Mouse (Mus musculus) midbrain, embryonic 12.5 days (tissue): Measurements from ENCODE around the gene Esam. TPM values are rescaled to one million over a fixed set of nuclear protein-coding genes. Genes with fewer than 3 reads are reported as not detected.

Experiments
- ATAC-seq: fragments of 200-750 bp; cut with Nextera tagmentation; 2 replicates; pipeline ENCODE4 v1.8.0; 2017; ENCODE audit warnings: low read depth, moderate TSS enrichment, moderate library complexity; ENCODE audit not compliant: low FRiP score
- H3K27ac ChIP-seq: fragments of 300-500 bp; sonication (generic); replicated peaks from 2 replicates; pipeline ENCODE4 v1.5.1; 2016; ENCODE audit warnings: mild to moderate bottlenecking
- H3K27me3 ChIP-seq: fragments of 300-500 bp; sonication (generic); 2 replicates; pipeline ENCODE4 v1.6.1; 2016; ENCODE audit warnings: mild to moderate bottlenecking
- H3K36me3 ChIP-seq: fragments of 300-500 bp; sonication (generic); 2 replicates; pipeline ENCODE4 v1.6.1; 2016
- H3K4me1 ChIP-seq: fragments of 300-500 bp; sonication (generic); 2 replicates; pipeline ENCODE4 v1.6.1; 2016
- H3K4me2 ChIP-seq: fragments of 300-500 bp; sonication (generic); replicated peaks from 2 replicates; pipeline ENCODE4 v1.6.1; 2016; ENCODE audit warnings: mild to moderate bottlenecking, moderate library complexity
- H3K4me3 ChIP-seq: fragments of 300-500 bp; sonication (generic); 2 replicates; pipeline ENCODE4 v1.5.1; 2016; ENCODE audit warnings: mild to moderate bottlenecking
- H3K9ac ChIP-seq: fragments of 300-500 bp; sonication (generic); replicated peaks from 2 replicates; pipeline ENCODE4 v1.6.1; 2016; ENCODE audit warnings: mild to moderate bottlenecking, moderate library complexity
- H3K9me3 ChIP-seq: fragments of 300-500 bp; sonication (generic); 2 replicates; pipeline ENCODE4 v1.6.1; 2016; ENCODE audit warnings: mild to moderate bottlenecking
- WGBS: fragments of 180-500 bp; shearing (Covaris S2); methylation state at CpG from one replicate; pipeline ENCODE4 v1.1.7; 2016; 5-methylcytosine and 5-hydroxymethylcytosine counted together
- polyA plus RNA-seq: library from polyadenylated mRNA; unstranded; fragments of >200 nt; fragmentation: Nextera tagmentation; extraction: Ambion mirVana; gene quantifications from 2 replicates; pipeline ENCODE4 v1.2.1, GENCODE M21; 2016

Gene Esam
- polyA plus RNA-seq, 1 experiment from 2014 or later: 30.2 TPM

DNA sequence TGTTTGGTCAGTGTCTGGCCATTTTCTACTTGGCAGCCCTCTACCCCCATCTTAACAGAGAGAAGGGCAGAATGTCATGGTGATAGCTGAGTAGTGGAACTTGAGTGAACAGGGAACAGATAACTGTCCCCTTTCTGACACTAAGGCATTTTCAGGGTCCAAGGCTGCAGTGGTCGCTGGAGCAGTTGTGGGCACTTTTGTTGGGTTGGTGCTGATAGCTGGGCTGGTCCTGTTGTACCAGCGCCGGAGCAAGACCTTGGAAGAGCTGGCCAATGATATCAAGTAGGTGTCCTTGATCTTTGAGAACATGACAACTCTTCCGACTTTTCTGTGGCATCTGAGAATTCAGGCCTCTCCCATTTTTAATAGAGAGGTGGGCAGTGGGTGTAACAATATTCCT lies 9.0 kb downstream of the Esam start:
- peaks cover 47% of the 10 kb centered on the region for H3K27me3 ChIP-seq
- H3K27ac ChIP-seq: no peak overlapping the region
- 89% methylated on average over 4 of the region's 4 CpGs for WGBS
- H3K4me1 ChIP-seq: no peaks in the 10 kb centered on the region
- H3K9me3 ChIP-seq: no peaks in the 10 kb centered on the region
- H3K9ac ChIP-seq: no peak overlapping the region
- H3K4me3 ChIP-seq: no peak overlapping the region
- no peak for ATAC-seq
- no peaks in the 10 kb centered on the region for H3K36me3 ChIP-seq
- H3K4me2 ChIP-seq: no peak overlapping the region

DNA sequence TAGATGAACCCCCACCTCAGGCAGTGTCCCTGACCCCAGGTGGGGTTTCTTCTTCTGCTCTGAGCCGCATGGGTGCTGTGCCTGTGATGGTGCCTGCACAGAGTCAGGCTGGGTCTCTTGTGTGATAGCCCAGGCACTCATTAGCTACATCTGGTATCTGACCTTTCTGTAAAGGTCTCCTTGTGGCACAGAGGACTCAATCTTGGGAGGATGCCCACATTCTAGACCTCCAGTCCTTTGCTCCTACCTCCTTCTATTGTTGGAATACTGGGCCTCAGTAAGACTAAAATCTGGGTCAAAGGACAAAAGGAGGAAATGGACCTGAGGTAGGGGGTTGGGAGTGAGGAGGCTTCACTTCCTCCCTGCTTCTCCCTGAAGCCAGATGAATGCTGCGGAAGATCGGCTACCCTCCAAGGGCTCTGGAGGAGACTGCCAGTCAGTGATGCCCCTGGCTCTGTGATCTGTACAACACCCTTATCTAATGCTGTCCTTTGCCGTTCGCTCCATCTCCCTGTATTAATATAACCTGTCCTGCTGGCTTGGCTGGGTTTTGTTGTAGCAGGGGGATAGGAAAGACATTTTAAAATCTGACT lies 9.9 kb downstream of the Esam start:
- peaks cover 49% of the 10 kb centered on the region for H3K27me3 ChIP-seq
- H3K4me2 ChIP-seq: no peak overlapping the region
- no peaks in the 10 kb centered on the region for H3K4me1 ChIP-seq
- 85% methylated on average over 5 of the region's 5 CpGs for WGBS
- no peak overlapping the region for H3K9ac ChIP-seq
- no peaks in the 10 kb centered on the region for H3K9me3 ChIP-seq
- no peak overlapping the region for H3K4me3 ChIP-seq
- ATAC-seq: no peak
- no peak overlapping the region for H3K27ac ChIP-seq
- no peaks in the 10 kb centered on the region for H3K36me3 ChIP-seq

DNA sequence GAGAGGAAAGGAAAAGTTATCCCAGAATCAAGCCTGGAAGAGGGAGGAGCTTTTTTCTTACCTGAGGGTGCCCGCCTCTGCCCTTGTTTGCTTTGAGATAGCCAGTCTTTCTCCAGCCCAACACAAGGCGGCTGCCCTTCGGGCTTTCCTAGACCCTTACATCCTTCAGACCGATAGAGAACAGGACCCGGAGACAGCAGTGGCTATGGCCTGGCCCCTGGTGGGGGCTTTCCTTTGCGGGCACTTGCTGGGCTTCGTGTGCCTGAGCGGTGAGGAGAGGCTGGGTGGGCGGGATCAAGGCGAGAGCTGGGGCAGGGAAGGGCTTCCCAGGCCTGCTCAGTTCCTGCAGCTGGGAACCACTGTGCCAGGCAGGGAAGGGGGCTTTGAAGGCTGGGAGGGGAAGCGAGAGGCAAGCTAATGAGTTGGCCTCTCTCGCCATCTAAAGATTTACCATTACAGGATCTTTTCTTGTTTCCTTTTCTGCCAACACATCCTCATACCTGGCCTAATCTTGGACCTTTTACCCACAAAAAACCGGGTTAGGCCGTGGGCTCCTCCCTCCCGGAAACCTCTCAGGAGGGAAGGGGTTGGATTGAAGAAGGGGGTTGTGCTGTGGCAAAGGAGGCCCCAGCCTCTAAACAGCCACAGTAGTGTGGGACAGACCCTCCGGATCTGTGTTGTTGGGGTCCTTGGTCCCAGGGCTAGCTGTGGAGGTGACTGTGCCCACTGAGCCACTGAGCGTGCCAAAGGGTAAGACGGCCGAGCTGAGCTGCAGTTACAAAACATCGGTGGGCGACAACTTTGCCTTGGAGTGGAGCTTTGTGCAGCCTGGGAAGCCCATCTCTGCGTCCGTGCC lies 11.5 kb downstream of the Esam start, which contains the start of gene Vsig2:
Gene Vsig2, plus strand, starts transcription at position 86 of the 856 bp plus-strand sequence.
- no peaks in the 10 kb centered on the region for H3K36me3 ChIP-seq
- H3K4me1 ChIP-seq: peaks cover 3% of the 10 kb centered on the region
- no peak within 1 kb of the TSS for H3K4me2 ChIP-seq
- H3K9me3 ChIP-seq: no peaks in the 10 kb centered on the region
- no peak within 1 kb of the TSS for H3K4me3 ChIP-seq
- ATAC-seq: no peak
- H3K27me3 ChIP-seq: peaks cover 61% of the 10 kb centered on the region
- no peak within 1 kb of the TSS for H3K27ac ChIP-seq
- 50% methylated on average over 23 of the region's 23 CpGs for WGBS
- H3K9ac ChIP-seq: no peak within 1 kb of the TSS

DNA sequence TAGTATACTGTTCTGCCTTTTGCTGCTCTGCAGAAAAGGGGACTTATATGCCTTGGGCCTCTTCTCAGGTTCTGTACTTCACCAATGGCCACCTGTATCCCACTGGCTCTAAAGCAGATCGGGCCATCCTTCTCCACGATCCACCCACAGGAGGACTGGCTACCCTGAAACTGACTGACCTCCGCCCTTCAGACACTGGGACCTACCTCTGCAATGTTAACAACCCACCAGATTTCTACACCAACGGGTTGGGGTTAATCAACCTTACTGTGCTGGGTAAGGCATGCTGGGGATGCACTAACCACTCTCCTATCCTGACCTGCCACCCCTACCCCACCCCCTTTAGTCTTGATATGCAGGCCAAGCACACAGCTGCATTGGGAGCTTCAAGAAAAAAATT lies 12.3 kb downstream of the Esam start:
- Histone ChIP-seq H3K9me3 (no peaks in the 10 kb centered on the region), H3K4me2 (no peak overlapping the region), H3K27me3 (peaks cover 69% of the 10 kb centered on the region), H3K9ac (no peak overlapping the region), H3K4me1 (peaks cover 10% of the 10 kb centered on the region), H3K27ac (no peak overlapping the region), H3K4me3 (no peak overlapping the region), H3K36me3 (no peaks in the 10 kb centered on the region)
- 95% methylated on average over 4 of the region's 4 CpGs for WGBS
- no peak for ATAC-seq

DNA sequence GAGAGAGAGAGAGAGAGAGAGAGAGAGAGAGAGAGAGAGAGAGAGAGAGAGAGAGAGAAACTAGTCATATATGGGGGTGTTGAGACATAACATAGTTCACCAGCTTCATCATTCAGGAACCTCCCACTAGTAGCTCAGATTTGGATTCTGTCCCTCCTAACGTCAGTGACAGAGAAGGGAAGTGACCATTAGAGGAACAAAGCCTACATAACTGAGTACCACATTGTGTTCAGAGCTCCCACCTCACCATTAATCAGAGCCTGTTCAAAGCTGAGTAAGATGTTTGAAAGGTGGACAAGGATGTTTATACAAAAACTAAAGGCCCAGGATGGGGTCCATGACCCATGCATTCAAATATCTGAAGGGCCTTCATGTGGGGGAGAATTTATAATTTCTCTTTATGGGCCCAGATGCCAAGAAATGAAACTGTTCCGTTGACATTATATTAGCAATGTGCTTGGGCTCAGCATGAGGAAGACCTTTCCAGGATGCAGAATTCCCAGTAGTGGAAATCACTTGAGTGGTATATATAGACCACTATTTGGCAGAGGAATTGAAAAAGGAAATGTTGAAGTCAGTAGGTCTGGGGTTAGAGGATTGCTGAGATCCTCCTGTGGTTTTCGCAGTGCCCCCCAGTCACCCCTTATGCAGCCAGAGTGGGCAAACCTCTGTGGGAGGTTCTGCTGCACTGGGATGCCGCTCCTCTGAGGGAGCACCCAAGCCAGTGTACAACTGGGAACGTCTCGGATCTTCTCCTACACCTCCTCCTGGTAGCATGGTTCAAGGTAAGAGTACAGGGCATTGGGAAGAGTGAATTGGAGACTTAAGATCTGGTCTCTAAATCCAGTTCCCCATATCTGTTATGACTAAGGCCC lies 13.1 kb downstream of the Esam start:
- peaks cover 76% of the 10 kb centered on the region for H3K27me3 ChIP-seq
- no peak for ATAC-seq
- peaks cover 15% of the 10 kb centered on the region for H3K4me1 ChIP-seq
- no peaks in the 10 kb centered on the region for H3K36me3 ChIP-seq
- no peak overlapping the region for H3K27ac ChIP-seq
- H3K9me3 ChIP-seq: no peaks in the 10 kb centered on the region
- H3K4me3 ChIP-seq: no peak overlapping the region
- WGBS: 85% methylated on average over 6 of the region's 6 CpGs
- H3K4me2 ChIP-seq: no peak overlapping the region
- H3K9ac ChIP-seq: no peak overlapping the region

DNA sequence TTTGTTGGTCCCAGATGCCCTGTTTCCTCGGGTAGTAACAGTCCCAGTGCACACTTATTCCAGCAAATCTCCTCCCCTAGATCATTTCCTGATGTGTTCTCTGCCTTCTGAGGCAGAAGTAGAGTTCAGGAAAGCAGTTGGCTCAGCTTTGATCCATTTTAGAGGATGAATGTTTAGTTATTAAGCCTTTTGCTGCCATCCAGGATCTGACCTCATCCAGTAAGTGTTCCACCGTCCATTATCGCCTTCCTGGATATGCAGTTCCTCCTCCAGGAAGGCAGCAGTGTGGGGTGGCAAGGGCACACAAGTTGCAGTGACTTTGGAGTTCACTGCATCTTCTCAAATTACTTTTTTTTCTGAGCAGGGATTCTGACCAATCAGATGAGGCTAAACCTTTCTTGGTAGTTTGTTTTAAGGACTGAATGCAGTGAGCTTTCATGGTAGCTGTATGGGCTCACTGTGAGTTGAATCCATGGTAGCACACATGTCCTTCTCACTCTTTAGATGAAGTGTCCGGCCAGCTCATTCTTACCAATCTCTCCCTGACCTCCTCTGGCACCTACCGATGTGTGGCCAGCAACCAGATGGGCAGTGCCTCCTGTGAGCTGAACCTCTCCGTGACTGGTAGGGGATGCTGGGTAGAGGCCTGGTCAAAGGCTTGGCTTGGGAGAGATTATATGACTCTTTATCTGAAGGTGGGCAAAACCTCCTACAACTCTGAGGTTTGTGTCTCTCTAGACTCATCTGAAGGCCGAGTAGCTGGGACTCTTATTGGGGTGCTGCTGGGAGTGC lies 14.2 kb downstream of the Esam start:
- Histone ChIP-seq H3K4me2 (no peak overlapping the region), H3K9ac (no peak overlapping the region), H3K4me3 (no peak overlapping the region), H3K27ac (no peak overlapping the region), H3K9me3 (no peaks in the 10 kb centered on the region), H3K36me3 (no peaks in the 10 kb centered on the region), H3K4me1 (peaks cover 16% of the 10 kb centered on the region), H3K27me3 (peaks cover 82% of the 10 kb centered on the region)
- WGBS: 78% methylated on average over 7 of the region's 7 CpGs
- ATAC-seq: no peak

DNA sequence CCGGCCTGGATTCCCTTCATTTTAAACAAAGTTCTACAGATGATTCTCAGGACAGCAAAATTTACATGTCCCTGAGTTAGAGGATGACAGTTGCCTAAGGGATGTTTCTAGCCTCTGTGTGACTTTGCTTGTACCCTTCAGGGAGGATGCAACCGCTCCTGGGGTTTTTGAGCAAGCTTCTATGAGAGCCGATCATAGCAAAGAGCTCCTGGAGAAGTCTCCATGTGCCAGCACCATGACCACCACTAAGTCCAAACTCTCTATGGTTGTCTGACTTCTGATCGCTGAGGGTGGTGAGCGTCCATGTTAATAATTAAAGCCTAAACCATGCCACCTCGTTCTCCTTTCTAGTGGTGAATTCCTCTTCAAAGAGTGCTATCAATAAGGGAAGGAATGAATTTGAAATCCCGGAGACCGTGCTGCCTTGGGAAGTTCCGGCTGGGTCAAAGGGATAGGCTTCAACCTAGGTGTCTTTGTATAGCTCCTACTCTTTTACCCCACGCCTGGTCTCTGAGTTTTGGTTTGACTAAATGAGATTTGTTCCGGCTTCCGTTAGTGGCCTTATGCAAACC lies 16.1 kb downstream of the Esam start:
- Histone ChIP-seq H3K27ac (no peak overlapping the region), H3K27me3 (peaks cover 88% of the 10 kb centered on the region), H3K36me3 (no peaks in the 10 kb centered on the region), H3K4me1 (peaks cover 16% of the 10 kb centered on the region), H3K9me3 (no peaks in the 10 kb centered on the region), H3K4me2 (peak overlapping the region; percentile 54), H3K9ac (no peak overlapping the region), H3K4me3 (peak overlapping the region; percentile 32)
- 24% methylated on average over 12 of the region's 12 CpGs for WGBS
- ATAC-seq: no peak

DNA sequence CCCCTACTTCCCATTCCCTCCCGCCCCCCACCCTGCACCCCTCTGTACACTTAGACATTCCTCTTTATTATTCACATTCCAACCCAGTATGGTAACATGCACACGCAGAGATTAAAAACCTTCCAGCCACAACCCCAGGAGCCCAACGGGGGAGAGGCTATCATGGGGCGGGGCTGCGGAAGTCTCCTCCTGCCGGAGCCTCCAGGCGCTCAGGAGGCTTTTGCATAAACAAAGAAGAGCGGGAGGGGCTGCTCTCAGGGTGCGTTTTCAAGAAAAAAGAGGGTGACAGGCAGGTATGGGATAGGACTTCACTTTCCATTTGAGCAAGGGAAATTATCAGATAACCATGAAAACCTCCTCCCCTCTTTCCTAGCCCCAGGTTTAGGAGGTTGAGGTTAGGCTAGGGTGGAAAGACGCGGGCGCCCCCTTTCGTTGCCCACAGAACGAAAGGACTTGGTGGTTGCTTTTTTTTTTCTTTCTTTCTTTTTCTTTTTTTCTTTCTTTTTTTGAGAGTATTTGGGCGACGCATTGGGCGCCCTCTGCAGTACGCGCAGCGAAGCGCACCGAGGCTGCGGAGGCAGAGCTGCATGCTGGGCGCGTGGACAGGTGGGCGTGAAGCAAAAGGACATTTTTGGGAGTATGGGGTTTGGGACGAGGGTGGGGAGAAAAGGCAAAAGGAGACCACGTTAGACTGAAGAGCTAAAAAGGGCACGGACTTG lies 16.7 kb downstream of the Esam start:
- Histone ChIP-seq H3K9me3 (no peaks in the 10 kb centered on the region), H3K4me2 (peak overlapping the region; percentile 54), H3K9ac (no peak overlapping the region), H3K4me1 (peaks cover 16% of the 10 kb centered on the region), H3K27me3 (peaks cover 94% of the 10 kb centered on the region), H3K27ac (no peak overlapping the region), H3K4me3 (peak overlapping the region; percentile 32), H3K36me3 (no peaks in the 10 kb centered on the region)
- ATAC-seq: peak; percentile 69
- under 1% methylated on average over 29 of the region's 29 CpGs for WGBS

DNA sequence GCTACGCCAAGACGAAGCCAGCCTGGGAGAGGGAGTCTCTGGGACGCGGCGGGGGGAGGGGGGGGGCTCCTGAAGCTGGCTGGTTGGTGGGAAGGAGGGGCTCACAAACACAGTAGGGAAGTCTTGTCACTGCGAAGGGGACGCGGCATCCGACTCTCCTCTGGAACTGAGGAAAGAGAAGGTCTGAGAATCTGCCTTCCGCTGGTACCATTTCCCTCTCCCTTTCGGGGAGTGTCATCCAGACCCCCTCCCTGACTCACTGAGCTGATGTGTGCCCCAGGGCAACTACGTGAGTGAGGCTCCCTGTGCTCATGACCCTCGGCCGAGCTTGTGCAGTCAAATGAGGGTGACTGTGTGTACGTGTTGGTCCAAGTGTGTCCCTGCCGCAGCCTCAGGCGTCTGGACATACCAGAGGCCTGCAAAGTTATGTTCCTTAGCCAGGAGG lies 17.3 kb downstream of the Esam start:
- Histone ChIP-seq H3K4me2 (peak overlapping the region; percentile 54), H3K9me3 (no peaks in the 10 kb centered on the region), H3K4me3 (peak overlapping the region; percentile 32), H3K27me3 (peaks cover 94% of the 10 kb centered on the region), H3K36me3 (no peaks in the 10 kb centered on the region), H3K4me1 (peaks cover 16% of the 10 kb centered on the region), H3K9ac (no peak overlapping the region), H3K27ac (no peak overlapping the region)
- 6% methylated on average over 13 of the region's 17 CpGs for WGBS
- ATAC-seq: peak; percentile 42

DNA sequence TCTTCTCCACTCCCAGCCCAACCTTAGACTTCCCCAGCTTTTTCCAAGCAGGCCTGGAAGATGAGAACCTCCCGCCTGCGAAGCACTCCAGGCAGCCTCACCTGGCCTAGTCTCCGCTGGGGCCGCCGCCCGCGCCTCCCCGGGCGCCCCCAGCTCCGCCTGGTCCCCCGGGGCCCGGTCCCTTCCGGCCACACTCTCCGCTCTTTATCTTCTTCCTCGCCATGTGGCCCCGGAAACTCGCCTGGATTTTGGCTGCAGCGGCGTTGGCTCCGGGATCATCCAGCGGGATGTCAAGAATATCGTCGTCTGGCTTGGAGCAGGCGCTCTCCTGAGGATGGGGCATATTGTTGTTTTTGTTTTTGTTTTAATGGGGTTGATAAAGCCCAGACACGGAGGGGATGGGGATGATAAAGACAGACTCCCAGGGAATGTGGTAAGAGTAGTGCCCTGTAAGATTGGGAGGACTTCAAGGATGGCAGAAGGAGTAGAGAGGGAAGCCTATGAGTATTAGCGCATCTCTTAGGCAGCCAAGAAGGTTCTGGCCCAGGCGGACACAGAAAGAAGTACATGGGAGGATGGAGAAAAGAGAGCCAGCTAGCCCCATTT lies 18.1 kb downstream of the Esam start:
- Histone ChIP-seq H3K27me3 (peaks cover 97% of the 10 kb centered on the region), H3K4me1 (peaks cover 16% of the 10 kb centered on the region), H3K9me3 (no peaks in the 10 kb centered on the region), H3K4me2 (peak overlapping the region; percentile 54; the same call in 1 of the 2 replicates), H3K4me3 (peak overlapping the region; percentile 17; the same call in 1 of the 2 replicates), H3K36me3 (no peaks in the 10 kb centered on the region), H3K27ac (no peak overlapping the region), H3K9ac (no peak overlapping the region)
- 6% methylated on average over 27 of the region's 27 CpGs for whole genome bisulfite sequencing
- ATAC-seq: no peak
